Mouse (Mus musculus) forebrain, embryonic 12.5 days (tissue): ENCODE measurements around the gene Map3k21. TPM values are rescaled to one million over a fixed set of nuclear protein-coding genes. Genes with fewer than 3 reads are reported as not detected.

Experiments used
- ATAC-seq: fragments of 200-750 bp; cut with Nextera tagmentation; 2 replicates; pipeline ENCODE4 v1.8.0; 2017; ENCODE audit warnings: moderate TSS enrichment; ENCODE audit not compliant: low FRiP score
- H3K27ac ChIP-seq: fragments of 300-500 bp; sonication (generic); 2 replicates; pipeline ENCODE4 v1.5.1; 2016; ENCODE audit warnings: mild to moderate bottlenecking
- H3K27me3 ChIP-seq: fragments of 300-500 bp; sonication (generic); 2 replicates; pipeline ENCODE4 v1.6.1; 2016; ENCODE audit warnings: mild to moderate bottlenecking
- H3K36me3 ChIP-seq: fragments of 300-500 bp; sonication (generic); replicated peaks from 2 replicates; pipeline ENCODE4 v1.6.1; 2016; ENCODE audit warnings: mild to moderate bottlenecking
- H3K4me1 ChIP-seq: fragments of 300-500 bp; sonication (generic); 2 replicates; pipeline ENCODE4 v1.6.1; 2016
- H3K4me2 ChIP-seq: fragments of 300-500 bp; sonication (generic); 2 replicates; pipeline ENCODE4 v1.6.1; 2016; ENCODE audit warnings: mild to moderate bottlenecking, moderate library complexity
- H3K4me3 ChIP-seq: fragments of 300-500 bp; sonication (generic); replicated peaks from 2 replicates; pipeline ENCODE4 v1.5.1; 2016; ENCODE audit warnings: mild to moderate bottlenecking
- H3K9ac ChIP-seq: fragments of 300-500 bp; sonication (generic); 2 replicates; pipeline ENCODE4 v1.6.1; 2016; ENCODE audit warnings: mild to moderate bottlenecking
- H3K9me3 ChIP-seq: fragments of 300-500 bp; sonication (generic); 2 replicates; pipeline ENCODE4 v1.6.1; 2016
- WGBS: fragments of 180-500 bp; shearing (Covaris S2); methylation state at CpG from one replicate; pipeline ENCODE4 v1.1.7; 2016; 5-methylcytosine and 5-hydroxymethylcytosine counted together
- polyA plus RNA-seq: library from polyadenylated mRNA; unstranded; fragments of >200 nt; fragmentation: Nextera tagmentation; extraction: Ambion mirVana; gene quantifications from 2 replicates; pipeline ENCODE4 v1.2.1, GENCODE M21; 2016

The Map3k21 gene
- polyA plus RNA-seq, 1 experiment from 2014 or later, result 0.08 TPM

GRCm38 (mm10) chr8:125897868-125898788, 12.1 kb upstream of the Map3k21 start, which contains the start of gene Pcnx2:
Pcnx2 (minus strand) TSS chr8:125898317.
- H3K4me1 ChIP-seq, result peaks cover 14% of the 10 kb centered on the region
- H3K27ac ChIP-seq, result no peak within 1 kb of the TSS
- peak within 1 kb of the TSS; percentile 63 for H3K9ac ChIP-seq
- no peaks in the 10 kb centered on the region for H3K36me3 ChIP-seq
- H3K9me3 ChIP-seq, result no peaks in the 10 kb centered on the region
- H3K4me3 ChIP-seq, result peak within 1 kb of the TSS; percentile 52
- ATAC-seq, result peak; percentile 84
- peak within 1 kb of the TSS; percentile 75 for H3K4me2 ChIP-seq
- peaks cover 31% of the 10 kb centered on the region for H3K27me3 ChIP-seq
- 5% methylated on average over 44 of the region's 44 CpGs for WGBS

- no peak overlapping the region for H3K9ac ChIP-seq
- peak overlapping the region; percentile 75 for H3K4me2 ChIP-seq
- H3K4me1 ChIP-seq, result peaks cover 14% of the 10 kb centered on the region
- H3K9me3 ChIP-seq, result no peaks in the 10 kb centered on the region
- no peaks in the 10 kb centered on the region for H3K36me3 ChIP-seq
- no peak overlapping the region for H3K27ac ChIP-seq
- H3K4me3 ChIP-seq, result no peak overlapping the region
- H3K27me3 ChIP-seq, result peaks cover 31% of the 10 kb centered on the region
- ATAC-seq, result no peak; the same call in 1 of the 2 replicates
- under 1% methylated on average over 6 of the region's 6 CpGs for WGBS
Observed at GRCm38 (mm10) chr8:125898899-125899298, 11.4 kb upstream of the Map3k21 start.

GRCm38 (mm10) chr8:125901167-125901566, 9.1 kb upstream of the Map3k21 start:
- no peak overlapping the region for H3K4me2 ChIP-seq
- peaks cover 33% of the 10 kb centered on the region for H3K27me3 ChIP-seq
- H3K4me3 ChIP-seq, result no peak overlapping the region
- WGBS, result 25% methylated on average over 2 of the region's 2 CpGs
- H3K9me3 ChIP-seq, result no peaks in the 10 kb centered on the region
- no peak overlapping the region for H3K9ac ChIP-seq
- no peaks in the 10 kb centered on the region for H3K36me3 ChIP-seq
- H3K27ac ChIP-seq, result no peak overlapping the region
- ATAC-seq, result no peak
- peaks cover 14% of the 10 kb centered on the region for H3K4me1 ChIP-seq

GRCm38 (mm10) chr8:125902521-125902920, 7.7 kb upstream of the Map3k21 start:
- peaks cover 24% of the 10 kb centered on the region for H3K27me3 ChIP-seq
- no peak overlapping the region for H3K27ac ChIP-seq
- no peaks in the 10 kb centered on the region for H3K36me3 ChIP-seq
- WGBS, result 47% methylated on average over 3 of the region's 3 CpGs
- H3K4me3 ChIP-seq, result no peak overlapping the region
- H3K4me1 ChIP-seq, result peaks cover 12% of the 10 kb centered on the region
- ATAC-seq, result no peak
- no peak overlapping the region for H3K9ac ChIP-seq
- no peaks in the 10 kb centered on the region for H3K9me3 ChIP-seq
- H3K4me2 ChIP-seq, result no peak overlapping the region

GRCm38 (mm10) chr8:125905341-125905740, 4.9 kb upstream of the Map3k21 start:
- 81% methylated on average over 2 of the region's 2 CpGs for WGBS
- peaks cover 38% of the 10 kb centered on the region for H3K27me3 ChIP-seq

GRCm38 (mm10) chr8:125907311-125907710, 2.9 kb upstream of the Map3k21 start:
- Histone ChIP-seq H3K9ac (no peak overlapping the region), H3K9me3 (no peaks in the 10 kb centered on the region), H3K4me3 (no peak overlapping the region), H3K27ac (no peak overlapping the region), H3K27me3 (peaks cover 57% of the 10 kb centered on the region), H3K4me2 (no peak overlapping the region), H3K36me3 (no peaks in the 10 kb centered on the region), H3K4me1 (peaks cover 17% of the 10 kb centered on the region)
- no peak for ATAC-seq
- WGBS, result 68% methylated on average over 2 of the region's 2 CpGs

More at GRCm38 (mm10) chr8:125905341-125905740, 4.9 kb upstream of the Map3k21 start:
- Histone ChIP-seq H3K9me3 (no peaks in the 10 kb centered on the region), H3K4me1 (peaks cover 7% of the 10 kb centered on the region), H3K9ac (no peak overlapping the region), H3K27ac (no peak overlapping the region), H3K4me2 (no peak overlapping the region), H3K36me3 (no peaks in the 10 kb centered on the region), H3K4me3 (no peak overlapping the region)
- no peak for ATAC-seq

GRCm38 (mm10) chr8:125909661-125910364, 437 bp upstream of the Map3k21 start:
- peak overlapping the region; percentile 96 for H3K4me2 ChIP-seq
- peaks cover 74% of the 10 kb centered on the region for H3K27me3 ChIP-seq
- 4% methylated on average over 30 of the region's 30 CpGs for WGBS
- H3K27ac ChIP-seq, result no peak overlapping the region
- H3K9ac ChIP-seq, result no peak overlapping the region
- peak overlapping the region; percentile 53 for H3K4me3 ChIP-seq
- no peak for ATAC-seq
- H3K36me3 ChIP-seq, result no peaks in the 10 kb centered on the region
- no peaks in the 10 kb centered on the region for H3K9me3 ChIP-seq
- H3K4me1 ChIP-seq, result peaks cover 17% of the 10 kb centered on the region

GRCm38 (mm10) chr8:125911229-125911580, 955 bp downstream of the Map3k21 start:
- H3K4me1 ChIP-seq, result peaks cover 17% of the 10 kb centered on the region
- H3K9me3 ChIP-seq, result no peaks in the 10 kb centered on the region
- peak overlapping the region; percentile 53 for H3K4me3 ChIP-seq
- 3% methylated on average over 31 of the region's 31 CpGs for WGBS
- H3K27ac ChIP-seq, result no peak overlapping the region
- no peak for ATAC-seq
- H3K36me3 ChIP-seq, result no peaks in the 10 kb centered on the region
- peaks cover 79% of the 10 kb centered on the region for H3K27me3 ChIP-seq
- H3K4me2 ChIP-seq, result peak overlapping the region; percentile 96
- peak overlapping the region; percentile 50; the same call in 1 of the 2 replicates for H3K9ac ChIP-seq

GRCm38 (mm10) chr8:125913206-125913605, 3.0 kb downstream of the Map3k21 start:
- Histone ChIP-seq H3K4me1 (peaks cover 17% of the 10 kb centered on the region), H3K36me3 (no peaks in the 10 kb centered on the region), H3K9ac (no peak overlapping the region), H3K27me3 (peaks cover 70% of the 10 kb centered on the region), H3K9me3 (no peaks in the 10 kb centered on the region), H3K4me3 (no peak overlapping the region), H3K4me2 (no peak overlapping the region), H3K27ac (no peak overlapping the region)
- no peak for ATAC-seq
- 87% methylated on average over 4 of the region's 4 CpGs for WGBS

- H3K36me3 ChIP-seq, result no peaks in the 10 kb centered on the region
- H3K4me1 ChIP-seq, result peaks cover 17% of the 10 kb centered on the region
- no peak for ATAC-seq
- WGBS, result 90% methylated on average over 9 of the region's 9 CpGs
- H3K27me3 ChIP-seq, result peaks cover 58% of the 10 kb centered on the region
- H3K4me3 ChIP-seq, result no peak overlapping the region
- no peak overlapping the region for H3K27ac ChIP-seq
- H3K4me2 ChIP-seq, result no peak overlapping the region
- H3K9ac ChIP-seq, result no peak overlapping the region
- no peaks in the 10 kb centered on the region for H3K9me3 ChIP-seq
Observed at GRCm38 (mm10) chr8:125914386-125914785, 4.1 kb downstream of the Map3k21 start.

- 85% methylated on average over 10 of the region's 10 CpGs for WGBS
- H3K36me3 ChIP-seq, result no peaks in the 10 kb centered on the region
Observed at GRCm38 (mm10) chr8:125917013-125917412, 6.8 kb downstream of the Map3k21 start.

GRCm38 (mm10) chr8:125918719-125919118, 8.5 kb downstream of the Map3k21 start:
- ATAC-seq, result no peak
- Histone ChIP-seq H3K4me3 (no peak overlapping the region), H3K27ac (no peak overlapping the region), H3K9me3 (no peaks in the 10 kb centered on the region), H3K4me1 (0 out of 2 replicates have a peak, but pooled peaks cover 3% of the 10 kb centered on the region), H3K27me3 (peaks cover 17% of the 10 kb centered on the region; the same call in 1 of the 2 replicates), H3K9ac (no peak overlapping the region), H3K36me3 (no peaks in the 10 kb centered on the region), H3K4me2 (no peak overlapping the region)
- WGBS, result 84% methylated on average over 2 of the region's 2 CpGs

More at GRCm38 (mm10) chr8:125917013-125917412, 6.8 kb downstream of the Map3k21 start:
- Histone ChIP-seq H3K9me3 (no peaks in the 10 kb centered on the region), H3K27ac (no peak overlapping the region), H3K4me1 (0 out of 2 replicates have a peak, but pooled peaks cover 3% of the 10 kb centered on the region), H3K9ac (no peak overlapping the region), H3K27me3 (peaks cover 34% of the 10 kb centered on the region), H3K4me2 (no peak overlapping the region), H3K4me3 (no peak overlapping the region)
- ATAC-seq, result no peak
